Mouse (Mus musculus) lung, postnatal 0 days (tissue): ENCODE results near the gene Asic3. TPM values are rescaled to one million over a fixed set of nuclear protein-coding genes. Genes with fewer than 3 reads are reported as not detected.
A peak's percentile ranks its signal among the peaks of the same experiment; 100 is the strongest.

Experiments used
- ATAC-seq: fragments of 200-750 bp; cut with Nextera tagmentation; 2 replicates; pipeline ENCODE4 v1.8.0; 2017; ENCODE audit warnings: moderate library complexity
- DNase-seq: peaks from one replicate; pipeline ENCODE4 v3.0.0-alpha.2; 2016; ENCODE audit warnings: low spot score
- H3K27ac ChIP-seq: fragments of 300-500 bp; sonication (generic); 2 replicates; pipeline ENCODE4 v1.5.1; 2014; ENCODE audit warnings: antibody characterized with exemption, mild to moderate bottlenecking, low read length, mixed read lengths
- H3K27me3 ChIP-seq: fragments of 300-500 bp; sonication (generic); replicated peaks from 2 replicates; pipeline ENCODE4 v1.6.1; 2014; ENCODE audit warnings: low read length, mixed read lengths; ENCODE audit not compliant: insufficient read depth
- H3K36me3 ChIP-seq: fragments of 300-500 bp; sonication (generic); 2 replicates; pipeline ENCODE4 v1.6.1; 2014; ENCODE audit warnings: low read length, mixed read lengths; ENCODE audit not compliant: insufficient read depth
- H3K4me1 ChIP-seq: fragments of 300-500 bp; sonication (generic); 2 replicates; pipeline ENCODE4 v1.6.1; 2014; ENCODE audit warnings: antibody characterized with exemption, low read depth, low read length, mixed read lengths; ENCODE audit not compliant: insufficient read depth
- H3K4me2 ChIP-seq: fragments of 300-500 bp; sonication (generic); replicated peaks from 2 replicates; pipeline ENCODE4 v1.6.1; 2014; ENCODE audit warnings: low read depth, mild to moderate bottlenecking, low read length, moderate library complexity, mixed read lengths
- H3K4me3 ChIP-seq: fragments of 300-500 bp; sonication (generic); 2 replicates; pipeline ENCODE4 v1.5.1; 2014; ENCODE audit warnings: low read depth, low read length
- H3K9ac ChIP-seq: fragments of 300-500 bp; sonication (generic); replicated peaks from 2 replicates; pipeline ENCODE4 v1.6.1; 2014; ENCODE audit warnings: low read depth, mild to moderate bottlenecking
- H3K9me3 ChIP-seq: fragments of 300-500 bp; sonication (generic); 2 replicates; pipeline ENCODE4 v1.6.1; 2016; ENCODE audit warnings: low read length, mixed read lengths
- CTCF ChIP-seq: IDR thresholded peaks from 2 replicates; pipeline ENCODE4 v1.5.1; 2016; ENCODE audit warnings: antibody characterized with exemption, mild to moderate bottlenecking
- EP300 ChIP-seq: IDR thresholded peaks from 2 replicates; pipeline ENCODE4 v1.6.1; 2016; ENCODE audit warnings: antibody characterized with exemption, mild to moderate bottlenecking, control low read depth
- WGBS: fragments of 180-500 bp; shearing (Covaris S2); extraction: QIAGEN DNeasy Blood & Tissue Kit; methylation state at CpG from one replicate; pipeline ENCODE4 v1.1.7; 2014; 5-methylcytosine and 5-hydroxymethylcytosine counted together
- polyA plus RNA-seq: library from polyadenylated mRNA; unstranded; fragments of >200 nt; fragmentation: Nextera tagmentation; extraction: Ambion mirVana; gene quantifications from 2 replicates; pipeline ENCODE4 v1.2.1, GENCODE M21; 2015

The Asic3 gene
- polyA plus RNA-seq, 1 experiment from 2014 or later, result 0.07 TPM

DNA sequence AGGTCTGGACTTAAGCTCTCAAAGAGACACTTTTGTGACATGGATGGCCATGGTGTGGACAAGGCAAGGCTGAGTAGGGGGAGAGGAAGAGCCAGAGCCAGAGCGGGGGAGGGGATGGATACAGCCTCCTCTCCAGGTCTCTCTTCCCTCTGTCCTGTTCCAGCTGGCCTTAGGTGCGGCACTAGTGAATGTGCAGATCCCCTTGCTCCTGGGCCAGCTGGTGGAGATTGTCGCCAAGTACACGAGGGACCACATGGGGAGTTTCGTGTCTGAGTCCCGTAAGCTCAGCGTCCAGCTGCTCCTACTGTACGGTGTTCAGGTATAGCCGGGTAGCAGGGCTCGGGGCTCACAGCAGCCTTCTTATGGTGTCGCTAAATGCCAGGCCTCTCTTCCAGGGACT, 12.8 kb upstream of the Asic3 start:
- no peak overlapping the region for H3K9ac ChIP-seq
- DNase-seq (no peak), ATAC-seq (no peak)
- no peaks in the 10 kb centered on the region for H3K4me1 ChIP-seq
- no peak overlapping the region for H3K4me2 ChIP-seq
- no peaks in the 10 kb centered on the region for H3K36me3 ChIP-seq
- WGBS, result 91% methylated on average over 11 of the region's 11 CpGs
- TF ChIP-seq CTCF, result no peak
- no peak for TF ChIP-seq EP300
- H3K4me3 ChIP-seq, result no peak overlapping the region
- H3K9me3 ChIP-seq, result no peaks in the 10 kb centered on the region
- H3K27ac ChIP-seq, result no peak overlapping the region
- H3K27me3 ChIP-seq, result no peaks in the 10 kb centered on the region

DNA sequence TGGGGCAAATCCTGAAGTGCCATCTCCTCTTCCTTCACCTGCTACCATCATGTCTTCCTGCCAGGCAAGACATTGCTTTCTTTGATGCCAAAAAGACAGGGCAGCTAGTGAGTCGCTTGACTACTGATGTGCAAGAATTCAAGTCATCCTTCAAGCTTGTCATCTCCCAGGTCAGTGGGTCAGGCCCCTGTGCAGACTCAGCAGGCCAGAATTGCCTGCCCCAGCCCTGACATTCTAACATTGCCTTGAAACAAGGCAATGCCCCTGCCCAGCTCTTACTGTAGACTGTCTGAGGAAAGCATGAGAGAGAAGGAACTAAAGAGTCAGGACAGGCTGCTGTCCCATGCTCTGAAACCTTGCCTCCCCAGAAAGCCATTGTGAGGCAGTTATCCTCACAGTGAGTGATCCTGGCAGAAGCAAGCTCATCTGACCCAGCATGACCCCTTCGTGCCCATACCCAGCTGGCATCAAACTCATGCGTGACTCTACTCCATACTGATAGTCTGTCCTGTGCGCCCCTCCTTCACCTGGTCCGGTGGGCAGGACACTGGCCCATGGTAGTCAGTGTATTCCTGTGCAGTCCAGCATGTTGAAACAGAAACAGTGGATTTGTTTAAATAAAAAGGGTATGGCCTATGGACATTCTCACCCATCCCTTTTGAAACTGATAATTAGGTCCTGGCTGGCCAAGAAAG, 12.1 kb upstream of the Asic3 start:
- Histone ChIP-seq H3K9ac (no peak overlapping the region), H3K4me3 (no peak overlapping the region), H3K4me1 (no peaks in the 10 kb centered on the region), H3K4me2 (no peak overlapping the region), H3K27ac (no peak overlapping the region), H3K27me3 (no peaks in the 10 kb centered on the region), H3K36me3 (no peaks in the 10 kb centered on the region), H3K9me3 (no peaks in the 10 kb centered on the region)
- no peak for TF ChIP-seq EP300
- TF ChIP-seq CTCF, result no peak
- DNase-seq (no peak), ATAC-seq (no peak)
- 89% methylated on average over 5 of the region's 5 CpGs for WGBS

DNA sequence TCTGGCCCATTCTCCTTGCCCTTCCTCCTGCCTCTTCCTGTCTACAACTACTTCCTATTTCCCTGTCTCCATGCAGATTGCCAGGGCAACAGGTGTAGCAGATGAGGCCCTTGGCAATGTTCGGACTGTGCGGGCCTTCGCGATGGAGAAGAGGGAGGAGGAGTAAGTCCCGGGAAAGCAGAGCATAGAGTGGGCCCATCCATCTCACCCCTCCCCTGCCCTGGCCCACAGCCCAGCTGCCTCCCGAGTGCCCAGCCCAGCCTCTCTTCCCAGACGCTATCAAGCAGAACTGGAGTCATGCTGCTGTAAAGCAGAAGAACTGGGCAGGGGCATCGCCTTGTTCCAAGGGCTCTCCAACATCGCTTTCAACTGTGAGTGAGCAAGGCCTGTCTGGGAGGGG, 11.2 kb upstream of the Asic3 start:
- Histone ChIP-seq H3K36me3 (peaks cover 5% of the 10 kb centered on the region; the same call in 1 of the 2 replicates), H3K9me3 (no peaks in the 10 kb centered on the region), H3K4me3 (no peak overlapping the region), H3K9ac (no peak overlapping the region), H3K4me2 (no peak overlapping the region), H3K4me1 (no peaks in the 10 kb centered on the region), H3K27ac (no peak overlapping the region), H3K27me3 (no peaks in the 10 kb centered on the region)
- no peak for TF ChIP-seq CTCF
- no peak for TF ChIP-seq EP300
- 67% methylated on average over 9 of the region's 9 CpGs for WGBS
- no peak for ATAC-seq
- no peak for DNase-seq

DNA sequence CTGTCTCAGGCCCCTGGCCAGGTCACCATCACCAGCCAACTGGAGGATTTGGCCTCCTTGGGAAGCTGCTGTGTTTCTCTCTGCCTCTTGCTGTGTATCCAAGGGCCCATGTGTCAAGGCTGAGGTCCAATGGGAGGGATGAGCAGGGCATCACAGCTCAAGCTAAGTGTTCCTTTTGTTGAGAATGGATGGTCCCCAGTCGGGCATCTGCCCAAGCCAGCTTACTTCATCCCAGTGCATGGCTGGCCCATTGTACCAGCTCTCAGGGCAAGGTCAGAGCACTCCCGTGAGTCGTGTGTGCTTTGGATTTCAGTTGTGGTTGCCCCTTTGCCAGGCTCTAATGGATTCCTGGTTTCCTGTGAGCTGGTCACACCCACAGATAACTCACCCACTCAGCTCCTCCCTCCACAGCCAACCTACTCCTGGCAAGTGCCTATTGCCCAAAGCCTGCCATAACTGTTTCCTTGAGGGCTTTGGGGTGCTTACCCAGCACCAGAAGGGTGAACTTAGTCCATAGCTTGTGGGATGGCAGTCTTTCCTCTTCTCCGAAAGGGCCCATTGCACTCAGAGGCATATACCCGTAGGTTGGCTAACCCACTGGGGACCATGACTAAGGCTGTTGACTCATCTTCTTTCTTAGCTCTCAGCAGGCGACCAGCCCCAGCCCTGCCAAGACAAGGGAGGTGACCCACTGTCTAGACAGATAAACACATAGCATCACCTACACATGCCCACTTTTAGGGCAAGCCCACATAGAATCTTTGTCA, 8.4 kb upstream of the Asic3 start:
- DNase-seq (no peak), ATAC-seq (no peak)
- H3K27me3 ChIP-seq, result no peaks in the 10 kb centered on the region
- 74% methylated on average over 6 of the region's 6 CpGs for WGBS
- no peak overlapping the region for H3K27ac ChIP-seq
- TF ChIP-seq CTCF, result no peak
- H3K4me3 ChIP-seq, result no peak overlapping the region
- peaks cover 5% of the 10 kb centered on the region; the same call in 1 of the 2 replicates for H3K36me3 ChIP-seq
- H3K9me3 ChIP-seq, result no peaks in the 10 kb centered on the region
- no peaks in the 10 kb centered on the region for H3K4me1 ChIP-seq
- no peak overlapping the region for H3K4me2 ChIP-seq
- H3K9ac ChIP-seq, result no peak overlapping the region

DNA sequence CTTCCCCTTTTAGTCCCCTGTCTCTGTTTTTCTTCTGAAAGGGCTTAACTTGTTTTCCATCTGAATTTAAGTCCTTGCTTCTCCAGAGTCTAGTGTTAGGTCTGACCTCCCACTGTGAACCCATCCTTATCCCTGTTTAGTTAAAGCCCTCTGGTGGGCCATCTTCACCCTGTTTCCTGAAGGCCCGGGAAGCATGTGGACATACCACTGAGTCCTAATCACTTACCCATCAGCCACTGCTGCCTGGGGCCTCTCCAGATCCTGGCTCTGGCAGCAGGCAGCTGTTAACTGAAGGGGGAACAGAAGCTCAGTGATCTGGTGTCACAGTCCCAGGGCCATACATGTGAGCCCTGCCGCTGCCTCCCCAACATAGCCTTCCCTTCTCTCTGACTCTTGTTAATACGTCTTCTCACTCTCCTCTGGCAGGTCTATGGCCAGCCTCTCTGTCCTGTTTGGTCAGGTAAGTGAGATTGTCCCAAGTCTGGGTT, 7.8 kb upstream of the Asic3 start:
- 65% methylated on average over 3 of the region's 3 CpGs for WGBS
- no peak for ATAC-seq
- Histone ChIP-seq H3K4me2 (no peak overlapping the region), H3K27me3 (no peaks in the 10 kb centered on the region), H3K9me3 (no peaks in the 10 kb centered on the region), H3K4me3 (no peak overlapping the region), H3K36me3 (peaks cover 5% of the 10 kb centered on the region; the same call in 1 of the 2 replicates), H3K4me1 (no peaks in the 10 kb centered on the region), H3K27ac (no peak overlapping the region), H3K9ac (no peak overlapping the region)
- TF ChIP-seq EP300 (no peak), CTCF (no peak)
- peak; percentile 3 for DNase-seq

DNA sequence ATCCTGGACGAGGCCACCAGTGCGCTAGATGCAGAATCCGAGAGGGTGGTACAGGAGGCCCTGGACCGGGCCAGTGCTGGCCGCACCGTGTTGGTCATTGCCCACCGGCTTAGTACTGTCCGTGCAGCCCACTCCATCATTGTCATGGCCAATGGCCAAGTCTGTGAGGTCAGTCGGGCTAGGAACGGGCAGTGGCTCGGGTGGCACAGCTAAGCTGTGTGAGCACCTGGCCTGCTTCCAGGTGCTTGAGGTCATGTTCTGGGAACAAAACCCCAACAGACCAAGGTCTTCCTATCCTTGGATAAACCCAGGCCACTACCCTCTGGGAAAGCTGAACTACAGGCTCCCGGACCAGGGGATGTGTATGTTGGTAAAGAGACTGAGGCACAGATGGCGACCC, 4.5 kb upstream of the Asic3 start:
- ATAC-seq, result no peak
- no peak for TF ChIP-seq CTCF
- no peak for TF ChIP-seq EP300

More for the DNA sequence above, 4.5 kb upstream of the Asic3 start:
- Histone ChIP-seq H3K4me3 (no peak overlapping the region), H3K36me3 (peaks cover 5% of the 10 kb centered on the region; the same call in 1 of the 2 replicates), H3K4me1 (no peaks in the 10 kb centered on the region), H3K27ac (no peak overlapping the region), H3K27me3 (no peaks in the 10 kb centered on the region), H3K9ac (no peak overlapping the region), H3K4me2 (no peak overlapping the region), H3K9me3 (no peaks in the 10 kb centered on the region)
- 70% methylated on average over 13 of the region's 13 CpGs for WGBS
- DNase-seq, result no peak
